Comparison of ENCODE assay signal across 12 mouse cellular contexts in genomic region chr2:106256012-106256411, GRCm38 (mm10).
DNase-seq lines count a peak whose midpoint lies in the region; ATAC-seq and TF ChIP-seq lines count a peak whose summit lies in the region.
"Had no signal": no experiment of that assay in that cellular context is flagged by ENCODE, and none has a peak within 500 bp of the region (broad histone marks: within the 10 kb centered on the region; RNA-seq: fewer than 3 reads in every experiment).

No protein-coding gene starts in this region.

- TF ChIP-seq POLR2A in lung, adult 2 months (IDR thresholded peaks at IDR 0.05; ENCODE audit: borderline replicate concordance, extremely low read depth, low read depth, low read length): no peak

- no peaks in the 10 kb centered on the region for H3K4me1 ChIP-seq in forebrain, embryonic 14.5 days (ENCODE audit: control insufficient read depth, insufficient read depth, low read length)
- no peaks in the 10 kb centered on the region for H3K4me1 ChIP-seq in midbrain, embryonic 14.5 days (ENCODE audit: control insufficient read depth, insufficient read depth, low read length)
- no peaks in the 10 kb centered on the region for H3K4me1 ChIP-seq in lung, adult 2 months (ENCODE audit: control insufficient read depth, insufficient read depth, low read length)
- H3K4me1 ChIP-seq: lung, embryonic 15.5 days had no signal

- 0 out of 2 replicates have a peak, but pooled peaks have one; percentile 10 for ATAC-seq in forebrain, embryonic 14.5 days
- no peak for ATAC-seq in midbrain, embryonic 14.5 days (ENCODE audit: low FRiP score, low TSS enrichment)

- no peaks in the 10 kb centered on the region for H3K27me3 ChIP-seq in forebrain, embryonic 14.5 days (replicated peaks; ENCODE audit: control insufficient read depth, insufficient read depth, low read length)
- no peaks in the 10 kb centered on the region for H3K27me3 ChIP-seq in midbrain, embryonic 14.5 days (ENCODE audit: control insufficient read depth, insufficient read depth, low read length)
- H3K27me3 ChIP-seq: lung, embryonic 15.5 days had no signal

- 55% methylated on average over 12 of the region's 12 CpGs for WGBS in forebrain, embryonic 14.5 days
- 21% methylated on average over 12 of the region's 12 CpGs for WGBS in midbrain, embryonic 14.5 days
- WGBS in lung, adult 2 months: 49% methylated on average over 12 of the region's 12 CpGs

- H3K9me3 ChIP-seq in forebrain, embryonic 14.5 days (replicated peaks; ENCODE audit: control insufficient read depth, low read length): no peaks in the 10 kb centered on the region
- no peaks in the 10 kb centered on the region for H3K9me3 ChIP-seq in midbrain, embryonic 14.5 days (ENCODE audit: control insufficient read depth, low read length)
- H3K9me3 ChIP-seq: lung, embryonic 15.5 days had no signal

- peak; percentile 33 to 44 for DNase-seq in cerebellum, postnatal 25 days
- no peak for DNase-seq in cerebellum, adult 9-10 months
- peak; percentile 67 for DNase-seq in Muller cell, postnatal 12 days (ENCODE audit: inconsistent ontology term)
- DNase-seq in forebrain, embryonic 14.5 days (ENCODE audit: low spot score): peak; percentile 14
- DNase-seq in midbrain, embryonic 14.5 days: peak; percentile 51
- no peak for DNase-seq in lung, adult 2 months
- no peak for DNase-seq in heart, adult 9 months (ENCODE audit: low spot score in 2 of 2)
- DNase-seq in thymus, postnatal 0 days (ENCODE audit: low spot score): no peak
- DNase-seq: adrenal gland, postnatal 10 days; thymus, adult 18-20 months had no signal

- no peak overlapping the region for H3K9ac ChIP-seq in forebrain, embryonic 14.5 days (ENCODE audit: low read length)
- H3K9ac ChIP-seq in midbrain, embryonic 14.5 days (replicated peaks; ENCODE audit: low read length): no peak overlapping the region
- H3K9ac ChIP-seq: lung, embryonic 15.5 days had no signal

- no peak overlapping the region for H3K4me3 ChIP-seq in forebrain, embryonic 14.5 days (ENCODE audit: low read depth, low read length)
- no peak overlapping the region for H3K4me3 ChIP-seq in midbrain, embryonic 14.5 days (replicated peaks; ENCODE audit: low read depth, low read length)
- H3K4me3 ChIP-seq in lung, adult 2 months (replicated peaks; ENCODE audit: extremely low read depth, low read depth, low read length): no peak overlapping the region
- H3K4me3 ChIP-seq: lung, embryonic 15.5 days; myocyte had no signal

- no peak overlapping the region for H3K27ac ChIP-seq in forebrain, embryonic 14.5 days (ENCODE audit: low read depth, low read length)
- no peak overlapping the region for H3K27ac ChIP-seq in midbrain, embryonic 14.5 days (replicated peaks; ENCODE audit: low read depth, low read length)
- H3K27ac ChIP-seq: lung, embryonic 15.5 days had no signal

- no peak for TF ChIP-seq CTCF in lung, adult 2 months (IDR thresholded peaks at IDR 0.05; ENCODE audit: insufficient read depth, low read length)

- no peaks in the 10 kb centered on the region for H3K36me3 ChIP-seq in forebrain, embryonic 14.5 days (ENCODE audit: control insufficient read depth, insufficient read depth, low read length)
- no peaks in the 10 kb centered on the region for H3K36me3 ChIP-seq in midbrain, embryonic 14.5 days (ENCODE audit: control insufficient read depth, insufficient read depth, low read length)
- H3K36me3 ChIP-seq: lung, embryonic 15.5 days had no signal

- no peak overlapping the region for H3K4me2 ChIP-seq in forebrain, embryonic 14.5 days (ENCODE audit: low read length)
- H3K4me2 ChIP-seq in midbrain, embryonic 14.5 days (ENCODE audit: low read length): peak overlapping the region; percentile 22; the same call in 1 of the 2 replicates
- H3K4me2 ChIP-seq: lung, embryonic 15.5 days had no signal

Comparison
In these comparisons a context has a peak if more than half of its experiments do, and no peak if none do; other contexts are left out.
1. DNase-seq: peak in cerebellum, postnatal 25 days (2 of 2), Muller cell, postnatal 12 days (single experiment), forebrain, embryonic 14.5 days (single experiment) and midbrain, embryonic 14.5 days (single experiment); none in cerebellum, adult 9-10 months (single experiment), lung, adult 2 months (single experiment), heart, adult 9 months (0 of 2) and thymus, postnatal 0 days (single experiment).